Mouse (Mus musculus): ENCODE results near the gene Slc16a8.

Gene Slc16a8

DNA sequence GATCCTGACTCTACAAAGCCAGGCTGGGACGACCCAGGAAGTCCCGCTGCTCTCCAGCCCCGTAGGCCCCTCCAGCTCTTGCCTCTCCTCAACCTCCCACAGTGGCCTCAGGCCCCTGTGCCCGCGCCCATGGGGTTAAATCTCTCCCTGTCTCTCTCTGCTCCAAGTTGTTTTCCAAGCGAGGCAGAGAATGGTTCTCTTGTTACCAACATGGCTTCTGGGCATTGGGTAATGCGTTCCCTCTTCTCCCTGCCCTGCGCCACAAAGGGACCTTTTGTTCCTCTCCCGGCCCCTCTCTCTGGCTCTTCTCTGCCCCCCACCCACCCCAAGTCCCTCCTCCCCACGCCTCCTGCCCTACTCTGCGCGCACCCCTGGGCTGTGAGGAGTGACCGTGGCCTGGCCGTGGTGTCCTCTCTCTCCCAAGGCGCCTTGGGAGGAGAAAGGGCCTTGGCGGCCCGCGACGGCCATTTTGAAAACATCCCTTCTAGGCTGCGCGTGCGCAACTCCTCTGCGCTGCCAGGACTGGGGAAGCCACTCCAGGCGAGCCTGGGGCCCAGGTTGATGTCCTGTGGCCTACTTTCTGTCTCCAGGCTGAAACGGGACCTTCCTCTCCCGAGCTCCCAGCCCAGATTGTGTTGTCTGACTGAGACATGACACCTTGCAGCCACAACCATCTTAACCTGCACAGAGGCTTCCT is 41.7 kb downstream of the Slc16a8 start:
- no peak for DNase-seq

DNA sequence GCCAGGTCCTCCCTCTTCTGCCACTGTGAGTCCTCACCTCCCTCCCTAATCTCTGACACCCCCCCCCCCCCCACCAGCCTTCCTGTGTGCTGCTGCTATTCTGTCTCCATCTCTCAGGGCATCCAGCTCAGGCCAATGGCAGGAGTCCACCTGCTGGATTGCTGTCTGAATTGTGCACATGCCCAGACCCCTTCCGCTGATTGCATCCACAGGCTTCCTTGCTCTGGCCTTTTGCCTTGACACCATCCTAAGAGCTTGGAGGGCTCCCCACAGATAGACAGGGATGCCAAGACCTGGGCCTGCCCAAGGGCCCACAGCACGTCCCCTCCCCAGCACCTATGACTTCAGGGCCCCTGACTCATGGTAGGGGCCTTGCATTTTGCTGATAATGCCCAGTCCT is 44.2 kb downstream of the Slc16a8 start:
- DNase-seq: no peak

DNA sequence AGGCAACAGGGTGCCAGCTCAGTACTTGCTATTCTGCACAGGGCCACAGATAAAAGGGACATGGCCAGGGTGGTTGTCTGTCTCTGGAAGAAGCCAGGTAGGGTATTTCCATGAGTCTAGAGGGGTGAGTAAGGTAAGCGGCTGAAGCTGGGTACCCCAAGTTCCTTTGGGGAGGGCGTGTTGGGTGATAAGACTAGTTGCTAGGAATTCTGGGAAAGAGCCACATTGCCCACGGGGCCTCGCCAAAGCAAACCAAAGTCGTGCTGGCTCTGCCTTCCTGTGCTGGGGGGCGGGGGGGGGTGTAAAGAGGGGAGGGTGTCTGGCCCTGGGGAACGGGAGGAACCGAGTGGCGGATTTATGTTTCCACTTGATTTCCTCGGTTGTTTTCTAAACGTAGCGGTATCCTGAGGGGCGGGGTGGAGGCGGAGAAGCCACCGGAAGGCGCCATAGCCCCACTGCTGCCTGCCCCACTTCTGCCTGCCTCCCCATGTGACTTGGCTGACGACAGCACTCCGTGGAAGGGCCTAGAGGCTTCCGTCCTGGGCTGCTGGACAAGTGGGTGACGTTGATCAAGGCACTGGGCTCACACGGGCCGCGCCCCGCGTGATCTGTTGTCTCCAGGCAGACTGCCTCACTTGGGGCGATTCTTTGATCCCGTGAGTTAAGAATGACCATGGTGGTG is 45.7 kb downstream of the Slc16a8 start:
- DNase-seq: no peak

DNA sequence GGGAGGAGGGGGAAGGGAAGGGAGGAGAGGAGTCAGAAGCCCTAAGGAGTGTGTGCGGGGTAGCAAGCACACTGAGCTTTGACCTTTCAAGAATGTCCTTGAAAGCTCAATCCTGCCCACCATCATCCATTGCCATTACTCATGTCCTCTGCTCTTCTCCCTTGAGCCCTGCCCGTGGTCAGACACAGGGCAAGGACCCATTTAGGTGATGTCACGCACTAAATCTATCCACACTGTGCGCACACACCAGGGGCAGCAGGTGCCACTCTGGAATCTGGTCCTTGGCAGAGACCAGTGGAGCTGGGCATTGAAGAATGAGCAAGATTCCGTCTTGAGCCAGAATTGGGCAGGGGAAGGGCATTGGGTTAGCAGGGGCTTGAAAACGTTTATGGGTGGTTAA is 46.4 kb downstream of the Slc16a8 start:
- no peak for DNase-seq

DNA sequence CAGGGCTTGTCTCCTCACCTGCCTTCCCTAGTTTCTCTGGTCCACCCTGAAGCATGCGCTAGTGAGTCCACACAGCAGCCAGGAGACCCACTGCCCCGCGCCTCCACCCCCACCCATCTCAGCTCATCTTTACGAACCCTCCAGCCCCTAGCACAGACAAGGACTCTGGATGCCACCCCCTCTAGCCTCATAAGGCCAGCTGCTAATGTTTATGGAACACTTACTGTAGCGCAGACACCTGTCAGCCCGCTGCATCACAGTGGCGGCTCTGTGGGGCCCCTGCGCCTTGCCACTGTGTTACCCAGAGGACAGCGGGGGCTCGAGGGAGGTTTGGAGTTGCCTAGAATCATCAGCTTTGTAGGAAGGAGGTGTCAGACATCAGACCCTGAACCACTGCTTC is 52.0 kb downstream of the Slc16a8 start:
- DNase-seq: no peak

DNA sequence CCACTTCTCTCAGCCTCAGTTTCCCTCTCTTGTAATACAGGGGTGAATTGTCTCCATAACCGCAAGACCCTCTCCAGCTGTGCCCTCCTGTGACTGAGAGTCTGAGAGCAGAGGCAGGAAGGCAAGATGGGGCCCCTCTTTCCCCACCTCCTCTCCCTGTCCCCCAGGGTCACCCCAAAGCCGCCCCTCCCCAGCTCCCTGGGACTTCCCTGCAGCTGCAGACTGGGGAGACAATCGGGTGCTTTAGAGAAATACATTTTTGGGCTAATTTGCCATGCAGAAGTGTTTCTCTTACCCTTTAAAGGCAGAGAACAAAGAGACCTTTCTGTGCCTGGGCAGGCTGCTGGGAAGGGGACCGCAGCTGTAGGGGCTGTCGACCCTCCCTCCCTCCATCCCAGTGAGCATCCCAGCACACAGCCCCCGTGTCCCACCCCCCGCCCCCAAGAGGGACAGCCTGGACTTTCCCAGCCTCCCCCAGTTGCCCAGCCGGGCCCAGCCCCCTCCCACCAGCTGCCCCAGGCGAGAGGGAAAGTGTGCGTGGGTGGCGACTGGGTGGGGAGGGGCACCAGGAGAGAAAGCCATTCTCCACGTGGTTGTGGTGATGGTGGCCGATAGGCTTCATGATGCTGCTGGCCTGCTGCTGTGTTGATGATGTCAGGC is 52.9 kb downstream of the Slc16a8 start:
- peak; percentile 41 for DNase-seq
